Mouse (Mus musculus): ENCODE measurements around the gene Ctsz. TPM values are rescaled to one million over a fixed set of nuclear protein-coding genes. Genes with fewer than 3 reads are reported as not detected.

The Ctsz gene
- polyA plus RNA-seq, 1 experiment from 2014 or later = 86.5 TPM

- DNase-seq (ENCODE audit: low spot score) = no peak
- H3K36me3 ChIP-seq (replicated peaks; ENCODE audit: control insufficient read depth, insufficient read depth, low read depth, low read length) = peaks cover 3% of the 10 kb centered on the region
These were observed 10.6 kb downstream of the Ctsz start for GRCm38 (mm10) chr2:174428076-174428835.

GRCm38 (mm10) chr2:174426856-174427255 is 12.0 kb downstream of the Ctsz start:
- ATAC-seq (replicated peaks; ENCODE audit: insufficient number of reproducible peaks, low FRiP score, low TSS enrichment, low read depth) (no peak), DNase-seq (ENCODE audit: low spot score) (no peak)
- 91% methylated on average over 12 of the region's 12 CpGs for WGBS
- Histone ChIP-seq H3K36me3 (replicated peaks; ENCODE audit: control insufficient read depth, insufficient read depth, low read depth, low read length) (peaks cover 5% of the 10 kb centered on the region), H3K4me3 (ENCODE audit: low read depth, low read length) (no peak overlapping the region), H3K9ac (replicated peaks; ENCODE audit: low read length) (no peak overlapping the region), H3K27ac (replicated peaks; ENCODE audit: low read depth, low read length) (no peak overlapping the region), H3K4me1 (ENCODE audit: control insufficient read depth, insufficient read depth, low read length) (no peaks in the 10 kb centered on the region), H3K9me3 (replicated peaks; ENCODE audit: control insufficient read depth, low read length) (no peaks in the 10 kb centered on the region), H3K4me2 (ENCODE audit: low read depth, low read length) (no peak overlapping the region), H3K27me3 (ENCODE audit: control insufficient read depth, insufficient read depth, low read length) (no peaks in the 10 kb centered on the region)

More at GRCm38 (mm10) chr2:174428076-174428835, 10.6 kb downstream of the Ctsz start:
- Histone ChIP-seq H3K4me2 (ENCODE audit: low read depth, low read length) (no peak overlapping the region), H3K27ac (replicated peaks; ENCODE audit: low read depth, low read length) (no peak overlapping the region), H3K4me1 (ENCODE audit: control insufficient read depth, insufficient read depth, low read length) (no peaks in the 10 kb centered on the region), H3K4me3 (ENCODE audit: low read depth, low read length) (no peak overlapping the region), H3K9me3 (replicated peaks; ENCODE audit: control insufficient read depth, low read length) (no peaks in the 10 kb centered on the region), H3K27me3 (ENCODE audit: control insufficient read depth, insufficient read depth, low read length) (no peaks in the 10 kb centered on the region), H3K9ac (replicated peaks; ENCODE audit: low read length) (no peak overlapping the region)
- WGBS = 78% methylated on average over 18 of the region's 18 CpGs
- peak; percentile 24; the same call in 1 of the 2 replicates for ATAC-seq (replicated peaks; ENCODE audit: insufficient number of reproducible peaks, low FRiP score, low TSS enrichment, low read depth)

- Histone ChIP-seq H3K4me3 (ENCODE audit: low read depth, low read length) (no peak overlapping the region), H3K27ac (replicated peaks; ENCODE audit: low read depth, low read length) (no peak overlapping the region), H3K27me3 (ENCODE audit: control insufficient read depth, insufficient read depth, low read length) (no peaks in the 10 kb centered on the region), H3K4me1 (ENCODE audit: control insufficient read depth, insufficient read depth, low read length) (no peaks in the 10 kb centered on the region), H3K9me3 (replicated peaks; ENCODE audit: control insufficient read depth, low read length) (no peaks in the 10 kb centered on the region), H3K36me3 (replicated peaks; ENCODE audit: control insufficient read depth, insufficient read depth, low read depth, low read length) (peaks cover 8% of the 10 kb centered on the region), H3K4me2 (ENCODE audit: low read depth, low read length) (no peak overlapping the region), H3K9ac (replicated peaks; ENCODE audit: low read length) (no peak overlapping the region)
- ATAC-seq (replicated peaks; ENCODE audit: insufficient number of reproducible peaks, low FRiP score, low TSS enrichment, low read depth) (no peak), DNase-seq (ENCODE audit: low spot score) (no peak)
- 91% methylated on average over 11 of the region's 11 CpGs for WGBS
These were observed 14.3 kb downstream of the Ctsz start for GRCm38 (mm10) chr2:174424301-174425085.

GRCm38 (mm10) chr2:174421107-174421506 is 17.7 kb downstream of the Ctsz start:
- Histone ChIP-seq H3K4me3 (ENCODE audit: low read depth, low read length) (no peak overlapping the region), H3K9me3 (replicated peaks; ENCODE audit: control insufficient read depth, low read length) (no peaks in the 10 kb centered on the region), H3K27me3 (ENCODE audit: control insufficient read depth, insufficient read depth, low read length) (no peaks in the 10 kb centered on the region), H3K36me3 (replicated peaks; ENCODE audit: control insufficient read depth, insufficient read depth, low read depth, low read length) (peaks cover 8% of the 10 kb centered on the region), H3K27ac (replicated peaks; ENCODE audit: low read depth, low read length) (no peak overlapping the region), H3K4me2 (ENCODE audit: low read depth, low read length) (no peak overlapping the region), H3K4me1 (ENCODE audit: control insufficient read depth, insufficient read depth, low read length) (no peaks in the 10 kb centered on the region; the same call in 1 of the 2 replicates), H3K9ac (replicated peaks; ENCODE audit: low read length) (no peak overlapping the region)
- ATAC-seq (replicated peaks; ENCODE audit: insufficient number of reproducible peaks, low FRiP score, low TSS enrichment, low read depth) (no peak), DNase-seq (ENCODE audit: low spot score) (no peak)
- 91% methylated on average over 6 of the region's 6 CpGs for WGBS

- Histone ChIP-seq H3K9me3 (replicated peaks; ENCODE audit: control insufficient read depth, low read length) (no peaks in the 10 kb centered on the region), H3K27me3 (ENCODE audit: control insufficient read depth, insufficient read depth, low read length) (no peaks in the 10 kb centered on the region), H3K9ac (replicated peaks; ENCODE audit: low read length) (peak within 1 kb of the TSS; percentile 89), H3K4me3 (ENCODE audit: low read depth, low read length) (peak within 1 kb of the TSS; percentile 77), H3K4me1 (ENCODE audit: control insufficient read depth, insufficient read depth, low read length) (no peaks in the 10 kb centered on the region; the same call in 1 of the 2 replicates), H3K27ac (replicated peaks; ENCODE audit: low read depth, low read length) (no peak within 1 kb of the TSS), H3K36me3 (replicated peaks; ENCODE audit: control insufficient read depth, insufficient read depth, low read depth, low read length) (no peaks in the 10 kb centered on the region), H3K4me2 (ENCODE audit: low read depth, low read length) (peak within 1 kb of the TSS; percentile 72)
- ATAC-seq (replicated peaks; ENCODE audit: insufficient number of reproducible peaks, low FRiP score, low TSS enrichment, low read depth) (peak; percentile 88), DNase-seq (ENCODE audit: low spot score) (peak; percentile 99)
- WGBS = 0% methylated on average over 40 of the region's 40 CpGs
These were observed 23.0 kb downstream of the Ctsz start, which contains the start of gene Nelfcd for GRCm38 (mm10) chr2:174415731-174416310. Gene Nelfcd, plus strand, starts transcription at chr2:174415804.

- Histone ChIP-seq H3K4me2 (ENCODE audit: low read depth, low read length) (no peak overlapping the region), H3K9me3 (replicated peaks; ENCODE audit: control insufficient read depth, low read length) (no peaks in the 10 kb centered on the region), H3K4me1 (ENCODE audit: control insufficient read depth, insufficient read depth, low read length) (no peaks in the 10 kb centered on the region; the same call in 1 of the 2 replicates), H3K27me3 (ENCODE audit: control insufficient read depth, insufficient read depth, low read length) (no peaks in the 10 kb centered on the region), H3K9ac (replicated peaks; ENCODE audit: low read length) (no peak overlapping the region), H3K4me3 (ENCODE audit: low read depth, low read length) (no peak overlapping the region), H3K27ac (replicated peaks; ENCODE audit: low read depth, low read length) (no peak overlapping the region), H3K36me3 (replicated peaks; ENCODE audit: control insufficient read depth, insufficient read depth, low read depth, low read length) (no peaks in the 10 kb centered on the region)
- DNase-seq (ENCODE audit: low spot score) = no peak
- peak; percentile 49; the same call in 1 of the 2 replicates for ATAC-seq (replicated peaks; ENCODE audit: insufficient number of reproducible peaks, low FRiP score, low TSS enrichment, low read depth)
- 47% methylated on average over 18 of the region's 18 CpGs for WGBS
These were observed 23.7 kb downstream of the Ctsz start for GRCm38 (mm10) chr2:174415001-174415730.

- Histone ChIP-seq H3K27me3 (ENCODE audit: control insufficient read depth, insufficient read depth, low read length) (no peaks in the 10 kb centered on the region), H3K9me3 (replicated peaks; ENCODE audit: control insufficient read depth, low read length) (no peaks in the 10 kb centered on the region), H3K4me2 (ENCODE audit: low read depth, low read length) (no peak overlapping the region), H3K36me3 (replicated peaks; ENCODE audit: control insufficient read depth, insufficient read depth, low read depth, low read length) (no peaks in the 10 kb centered on the region), H3K4me1 (ENCODE audit: control insufficient read depth, insufficient read depth, low read length) (no peaks in the 10 kb centered on the region; the same call in 1 of the 2 replicates), H3K27ac (replicated peaks; ENCODE audit: low read depth, low read length) (no peak overlapping the region), H3K4me3 (ENCODE audit: low read depth, low read length) (no peak overlapping the region), H3K9ac (replicated peaks; ENCODE audit: low read length) (no peak overlapping the region)
- ATAC-seq (replicated peaks; ENCODE audit: insufficient number of reproducible peaks, low FRiP score, low TSS enrichment, low read depth) = no peak
- WGBS = 75% methylated on average over 7 of the region's 7 CpGs
- DNase-seq (ENCODE audit: low spot score) = no peak
These were observed 25.7 kb downstream of the Ctsz start for GRCm38 (mm10) chr2:174413127-174413526.

All from embryonic facial prominence, embryonic 11.5 days (tissue).